18 mouse cellular contexts compared by ENCODE assay signal in genomic region chr7:108929726-108930393, GRCm38 (mm10). TPM values are rescaled to one million over a fixed set of nuclear protein-coding genes. Genes with fewer than 3 reads are reported as not detected.
DNase-seq lines count a peak whose midpoint lies in the region; ATAC-seq and TF ChIP-seq lines count a peak whose summit lies in the region.
"Had no signal": no experiment of that assay in that cellular context is flagged by ENCODE, and none has a peak within 500 bp of the region (broad histone marks: within the 10 kb centered on the region; RNA-seq: fewer than 3 reads in every experiment).

Nlrp10 (minus strand) TSS chr7:108930178.

- ATAC-seq in heart, embryonic 11.5 days (replicated peaks; ENCODE audit: insufficient number of reproducible peaks, low FRiP score, low TSS enrichment) = no peak
- no peak for ATAC-seq in stomach, postnatal 0 days (ENCODE audit: low FRiP score, low TSS enrichment)
- ATAC-seq: forebrain, embryonic 16.5 days; intestine, postnatal 0 days had no signal

- H3K4me2 ChIP-seq in heart, embryonic 11.5 days = peak within 1 kb of the TSS; percentile 47
- no peak within 1 kb of the TSS for H3K4me2 ChIP-seq in stomach, postnatal 0 days (replicated peaks; ENCODE audit: low read depth)
- H3K4me2 ChIP-seq: embryonic facial prominence, embryonic 15.5 days had no signal

- H3K27me3 ChIP-seq in heart, embryonic 11.5 days (ENCODE audit: control insufficient read depth, insufficient read depth, low read length) = no peaks in the 10 kb centered on the region
- no peaks in the 10 kb centered on the region for H3K27me3 ChIP-seq in stomach, postnatal 0 days (ENCODE audit: control insufficient read depth, insufficient read depth, low read length)
- H3K27me3 ChIP-seq: embryonic facial prominence, embryonic 15.5 days had no signal

- peak; percentile 24 for DNase-seq in spleen, postnatal 36 days (ENCODE audit: low spot score in 2 of 2)
- DNase-seq in spleen, adult 18-20 months = no peak
- no peak for DNase-seq in heart, postnatal 4 days
- DNase-seq in stomach, postnatal 0 days (ENCODE audit: low spot score) = no peak
- DNase-seq in kidney, adult 11 months = no peak
- DNase-seq in adrenal gland, postnatal 25 days = no peak
- no peak for DNase-seq in cerebellum, adult 18-20 months
- DNase-seq: cerebellum, postnatal 36 days; gastrocnemius, postnatal 25 days; kidney, postnatal 4 days; liver; midbrain, embryonic 14.5 days; thymus, postnatal 4 days had no signal

- H3K36me3 ChIP-seq in heart, embryonic 11.5 days (ENCODE audit: control insufficient read depth, insufficient read depth, low read length) = no peaks in the 10 kb centered on the region
- H3K36me3 ChIP-seq in stomach, postnatal 0 days (ENCODE audit: control insufficient read depth, insufficient read depth, low read length) = no peaks in the 10 kb centered on the region
- H3K36me3 ChIP-seq: embryonic facial prominence, embryonic 15.5 days had no signal

- no peak within 1 kb of the TSS for H3K9ac ChIP-seq in heart, embryonic 11.5 days (ENCODE audit: low read depth, low read length)
- H3K9ac ChIP-seq in stomach, postnatal 0 days (ENCODE audit: low read length) = no peak within 1 kb of the TSS
- H3K9ac ChIP-seq: embryonic facial prominence, embryonic 15.5 days had no signal

- no peak for TF ChIP-seq CTCF in stomach, postnatal 0 days (IDR thresholded peaks at IDR 0.05; ENCODE audit: low read depth)

- 46% methylated on average over 6 of the region's 6 CpGs for WGBS in heart, embryonic 11.5 days (ENCODE audit: insufficient replicate concordance)
- WGBS in stomach, postnatal 0 days = 64% methylated on average over 6 of the region's 6 CpGs

- no peak within 1 kb of the TSS for H3K27ac ChIP-seq in heart, embryonic 11.5 days (ENCODE audit: low read depth, low read length)
- H3K27ac ChIP-seq in stomach, postnatal 0 days (replicated peaks) = no peak within 1 kb of the TSS
- H3K27ac ChIP-seq: embryonic facial prominence, embryonic 15.5 days had no signal

- H3K4me1 ChIP-seq in heart, embryonic 11.5 days (ENCODE audit: control insufficient read depth, insufficient read depth, low read length) = no peaks in the 10 kb centered on the region; the same call in 1 of the 2 replicates
- no peaks in the 10 kb centered on the region for H3K4me1 ChIP-seq in stomach, postnatal 0 days (replicated peaks; ENCODE audit: control insufficient read depth, insufficient read depth)

- TF ChIP-seq EP300 in stomach, postnatal 0 days (optimal IDR thresholded peaks at IDR 0.05) = no peak

- H3K4me3 ChIP-seq in heart, embryonic 11.5 days (ENCODE audit: low read depth, low read length) = peak within 1 kb of the TSS; percentile 21; the same call in 1 of the 2 replicates
- no peak within 1 kb of the TSS for H3K4me3 ChIP-seq in stomach, postnatal 0 days (ENCODE audit: low read depth, low read length)
- H3K4me3 ChIP-seq: embryonic facial prominence, embryonic 15.5 days had no signal

- no peaks in the 10 kb centered on the region for H3K9me3 ChIP-seq in heart, embryonic 11.5 days (replicated peaks; ENCODE audit: control insufficient read depth, low read length)
- H3K9me3 ChIP-seq in stomach, postnatal 0 days (ENCODE audit: control insufficient read depth, low read length) = no peaks in the 10 kb centered on the region
- H3K9me3 ChIP-seq: embryonic facial prominence, embryonic 15.5 days had no signal

RNA-seq across cellular contexts. Expression of gene Nlrp10, which starts in this region (rescaled TPM):
- 5.2 and 5.6 TPM in 2 replicates for polyA plus RNA-seq in heart, embryonic 11.5 days (2014; fragmentation: Nextera tagmentation; extraction: Ambion mirVana)
- total RNA-seq in heart, postnatal 4 days (2021) = 10 to 100 TPM; 16.4 to 17.6 TPM
- polyA plus RNA-seq in stomach, postnatal 0 days (2015; fragmentation: Nextera tagmentation; extraction: Ambion mirVana) = 12.2 and 12.6 TPM in 2 replicates
- total RNA-seq in adrenal gland, postnatal 25 days (2021) = 0.27 and 0.29 TPM in 2 replicates
- polyA plus RNA-seq: forebrain, embryonic 16.5 days; midbrain, embryonic 14.5 days; neural tube, embryonic 11.5 days had no signal

Comparison
In these comparisons a context has a peak if more than half of its experiments do, and no peak if none do; other contexts are left out.
1. RNA of gene Nlrp10 (total RNA-seq): 16.4 to 17.6 TPM in heart, postnatal 4 days; 0.27 to 0.29 TPM in adrenal gland, postnatal 25 days; every median in the first group is over 10 times any median in the second.
2. DNase-seq: peak in spleen, postnatal 36 days (2 of 2); none in spleen, adult 18-20 months (0 of 2), heart, postnatal 4 days (single experiment), stomach, postnatal 0 days (single experiment), kidney, adult 11 months (single experiment), adrenal gland, postnatal 25 days (single experiment) and cerebellum, adult 18-20 months (0 of 2).